Mouse (Mus musculus): ENCODE measurements around the gene Ntrk2.

DNA sequence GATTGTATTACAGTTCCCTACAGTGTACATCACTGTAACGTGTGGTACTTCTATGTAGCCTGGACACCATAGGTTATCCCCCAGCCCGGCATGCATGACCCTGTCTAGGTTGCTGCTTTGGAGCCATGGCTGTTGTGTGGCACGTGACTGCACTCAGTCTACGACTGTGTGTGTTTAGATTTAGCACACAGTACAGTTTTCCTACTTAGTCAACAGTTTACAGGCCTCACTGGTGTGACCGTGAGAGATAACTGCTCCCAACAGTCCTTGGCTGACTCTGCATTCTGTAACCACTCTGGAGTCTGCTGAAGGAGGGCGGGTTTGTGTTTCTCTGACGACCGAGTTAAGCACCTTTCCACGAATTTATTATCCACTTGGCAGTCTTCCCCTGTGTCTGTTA is 370.1 kb downstream of the Ntrk2 start:
- TF ChIP-seq CTCF (IDR thresholded peaks at IDR 0.05; ENCODE audit: low read depth) (no peak), EP300 (IDR thresholded peaks at IDR 0.05; ENCODE audit: low read depth) (no peak)

All from heart, postnatal 0 days (tissue).